Mouse (Mus musculus): ENCODE data around the gene Rhbdd3.
A peak's percentile ranks its signal among the peaks of the same experiment; 100 is the strongest.

Rhbdd3 gene

GRCm38 (mm10) chr11:5098736-5099542 lies at the start of gene Rhbdd3, which contains the start of gene Ewsr1:
Gene Rhbdd3 (plus strand): TSS chr11:5098926.
Gene Ewsr1 (minus strand): TSS chr11:5099266.
- DNase-seq (ENCODE audit: low spot score) = peak; percentile 95

GRCm38 (mm10) chr11:5051629-5052028 lies 47.1 kb upstream of the Rhbdd3 start:
- no peak for DNase-seq (ENCODE audit: low spot score)

GRCm38 (mm10) chr11:5052200-5052854 lies 46.4 kb upstream of the Rhbdd3 start:
- no peak for DNase-seq (ENCODE audit: low spot score)

- DNase-seq (ENCODE audit: low spot score) = no peak
Measured at GRCm38 (mm10) chr11:5054151-5054550, 44.6 kb upstream of the Rhbdd3 start.

GRCm38 (mm10) chr11:5054874-5055273 lies 43.9 kb upstream of the Rhbdd3 start:
- DNase-seq (ENCODE audit: low spot score) = no peak

- peak; percentile 46 for DNase-seq (ENCODE audit: low spot score)
Measured at GRCm38 (mm10) chr11:5055945-5056938, 42.5 kb upstream of the Rhbdd3 start.

GRCm38 (mm10) chr11:5057064-5057463 lies 41.7 kb upstream of the Rhbdd3 start:
- DNase-seq (ENCODE audit: low spot score) = no peak

- DNase-seq (ENCODE audit: low spot score) = no peak
Measured at GRCm38 (mm10) chr11:5057541-5057855, 41.2 kb upstream of the Rhbdd3 start.

- DNase-seq (ENCODE audit: low spot score) = peak; percentile 41
Measured at GRCm38 (mm10) chr11:5057856-5058641, 40.7 kb upstream of the Rhbdd3 start, which contains the start of gene Rasl10a. Gene Rasl10a (plus strand): TSS chr11:5058128.

- no peak for DNase-seq (ENCODE audit: low spot score)
Measured at GRCm38 (mm10) chr11:5058783-5059182, 39.9 kb upstream of the Rhbdd3 start.

GRCm38 (mm10) chr11:5059230-5059629 lies 39.5 kb upstream of the Rhbdd3 start:
- DNase-seq (ENCODE audit: low spot score) = no peak

GRCm38 (mm10) chr11:5059704-5060156 lies 39.0 kb upstream of the Rhbdd3 start:
- peak; percentile 71 for DNase-seq (ENCODE audit: low spot score)

GRCm38 (mm10) chr11:5060756-5061412 lies 37.8 kb upstream of the Rhbdd3 start:
- peak; percentile 47 for DNase-seq (ENCODE audit: low spot score)

GRCm38 (mm10) chr11:5061413-5062139 lies 37.1 kb upstream of the Rhbdd3 start:
- DNase-seq (ENCODE audit: low spot score) = peak; percentile 87

- DNase-seq (ENCODE audit: low spot score) = no peak
Measured at GRCm38 (mm10) chr11:5062326-5062725, 36.4 kb upstream of the Rhbdd3 start.

- DNase-seq (ENCODE audit: low spot score) = no peak
Measured at GRCm38 (mm10) chr11:5062860-5063505, 35.7 kb upstream of the Rhbdd3 start.

GRCm38 (mm10) chr11:5063561-5064281 lies 35.0 kb upstream of the Rhbdd3 start:
- no peak for DNase-seq (ENCODE audit: low spot score)

GRCm38 (mm10) chr11:5064282-5065055 lies 34.3 kb upstream of the Rhbdd3 start:
- no peak for DNase-seq (ENCODE audit: low spot score)

Measured in embryo, embryonic 10.5 days (tissue).